Mouse (Mus musculus): ENCODE data around the gene Coro1a.
A peak's percentile ranks its signal among the peaks of the same experiment; 100 is the strongest.

Gene Coro1a

GRCm38 (mm10) chr7:126708175-126708952, 777 bp upstream of the Coro1a start:
- no peak for DNase-seq (ENCODE audit: low read depth, low spot score)

DNA sequence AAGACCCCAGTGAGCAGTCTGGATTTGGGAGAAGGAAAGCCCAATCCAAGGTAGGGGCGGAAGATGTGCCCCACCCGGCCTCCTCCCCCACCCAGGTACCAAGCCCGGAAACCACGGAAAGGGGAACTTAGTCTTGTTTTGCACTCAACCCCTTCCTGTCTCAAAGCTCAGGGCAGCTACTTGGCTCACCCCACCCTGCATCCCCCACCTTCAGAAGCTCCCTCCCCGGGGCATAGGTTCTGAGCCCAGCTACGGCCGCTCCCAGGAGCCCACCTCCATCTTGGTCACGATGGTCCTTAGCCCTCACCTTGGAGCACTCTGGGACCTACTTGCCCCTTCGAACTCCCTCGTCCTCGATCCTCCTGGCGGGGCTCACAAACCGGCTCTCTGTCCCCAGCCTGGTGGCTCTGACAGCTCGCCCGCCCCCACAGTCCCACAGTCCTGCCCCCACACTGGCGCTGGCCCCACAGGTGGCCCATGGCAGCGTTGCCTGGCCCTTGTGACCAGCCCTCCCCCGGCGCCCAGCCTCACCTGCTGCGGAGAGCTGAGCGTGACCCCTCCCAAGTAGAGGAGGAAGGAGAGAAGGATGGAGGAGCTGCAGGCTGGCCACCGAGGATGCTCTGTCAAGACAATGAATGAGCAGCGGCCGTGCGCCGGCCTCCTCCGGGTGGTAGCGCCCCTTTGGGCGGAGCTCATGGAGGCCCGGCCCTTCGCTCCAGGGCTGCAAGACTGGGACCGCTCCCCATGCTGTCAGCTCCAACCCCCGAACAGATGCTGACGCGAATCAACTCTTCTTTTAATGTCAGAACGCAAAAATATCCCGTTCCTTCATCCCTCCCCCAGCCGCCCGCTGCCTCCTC, 3.2 kb downstream of the Coro1a start:
- DNase-seq (ENCODE audit: low read depth, low spot score), result peak; percentile 89

- no peak for DNase-seq (ENCODE audit: low read depth, low spot score)
Measured at GRCm38 (mm10) chr7:126703757-126704077, 3.9 kb downstream of the Coro1a start.

GRCm38 (mm10) chr7:126702861-126703756, 4.5 kb downstream of the Coro1a start:
- no peak for DNase-seq (ENCODE audit: low read depth, low spot score)

DNA sequence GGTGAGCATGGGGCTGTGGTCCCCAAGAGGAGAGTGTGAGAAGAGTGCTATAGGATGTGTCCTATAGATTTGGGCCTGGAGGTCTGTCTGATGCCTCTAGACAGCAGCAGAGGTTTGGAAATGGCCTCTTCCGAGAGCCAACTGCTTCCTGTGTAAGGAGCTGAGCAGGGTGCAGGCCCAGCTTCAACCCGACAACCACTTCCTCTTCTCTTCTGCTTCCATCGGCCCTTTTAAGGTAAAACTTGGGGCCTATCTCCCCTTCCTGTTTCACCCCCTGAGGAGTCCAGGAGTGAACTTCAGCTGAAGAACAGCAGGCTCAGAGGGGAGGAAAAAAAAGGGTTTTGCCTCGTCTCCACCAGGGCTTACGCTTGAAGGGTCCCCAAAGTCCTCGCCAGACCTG, 5.2 kb downstream of the Coro1a start:
- DNase-seq (ENCODE audit: low read depth, low spot score), result no peak

DNA sequence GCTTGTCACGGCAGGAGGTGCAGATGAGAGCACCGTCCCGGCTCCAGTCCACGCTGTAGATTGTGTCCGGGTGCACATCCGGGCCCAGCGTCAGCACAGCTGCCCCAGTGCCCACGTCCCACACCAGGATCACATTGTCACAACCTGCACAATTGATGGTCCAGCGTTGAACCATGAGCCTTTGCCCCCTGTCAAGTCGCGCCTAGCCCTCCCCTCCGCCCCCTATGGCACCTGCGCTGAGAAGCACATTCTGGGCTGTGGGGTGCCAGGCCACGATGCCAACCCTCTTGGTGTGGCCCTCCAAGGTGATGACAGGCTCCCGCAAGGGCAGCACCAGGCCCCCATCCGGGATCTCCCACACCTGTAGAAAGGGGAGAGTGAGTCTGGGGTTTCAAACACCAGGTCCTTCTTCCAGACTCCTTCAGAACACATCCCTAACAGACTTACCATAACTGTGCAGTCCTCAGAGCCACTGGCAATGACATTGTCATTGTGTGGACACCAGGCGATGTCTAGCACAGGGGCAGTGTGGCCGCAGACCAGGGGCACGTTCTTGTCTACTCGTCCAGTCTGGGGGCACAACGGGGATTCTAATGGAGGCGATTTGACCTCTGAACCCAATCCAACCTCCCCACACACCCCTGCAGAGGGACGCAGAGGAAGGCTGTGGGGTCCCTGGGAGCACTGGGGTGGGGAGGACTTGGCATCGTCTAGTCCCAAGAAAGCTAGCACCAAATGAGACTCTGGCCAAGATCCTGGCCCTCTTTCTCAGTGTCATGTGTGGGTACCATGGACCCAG, 5.8 kb downstream of the Coro1a start:
- DNase-seq (ENCODE audit: low read depth, low spot score), result no peak

DNA sequence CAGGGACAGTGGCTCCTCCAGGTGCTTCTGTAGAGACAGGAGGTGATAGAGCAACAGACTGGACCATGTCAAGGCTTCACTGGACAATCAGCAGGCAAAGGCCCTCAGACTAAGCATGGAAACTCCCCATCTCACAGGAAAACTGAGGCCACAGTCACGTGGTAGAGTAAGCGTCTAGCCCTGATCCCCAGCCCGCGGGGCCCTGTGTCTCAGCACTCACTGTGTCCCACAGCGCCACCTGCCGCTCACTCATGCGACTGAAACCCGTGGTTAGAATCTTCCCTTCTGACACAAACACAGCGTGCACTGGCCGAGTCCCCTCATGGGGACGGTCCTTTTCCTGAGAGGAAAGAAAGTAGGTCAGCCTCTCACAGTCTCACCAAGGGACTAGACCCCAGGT, 6.5 kb downstream of the Coro1a start:
- no peak for DNase-seq (ENCODE audit: low read depth, low spot score)

DNA sequence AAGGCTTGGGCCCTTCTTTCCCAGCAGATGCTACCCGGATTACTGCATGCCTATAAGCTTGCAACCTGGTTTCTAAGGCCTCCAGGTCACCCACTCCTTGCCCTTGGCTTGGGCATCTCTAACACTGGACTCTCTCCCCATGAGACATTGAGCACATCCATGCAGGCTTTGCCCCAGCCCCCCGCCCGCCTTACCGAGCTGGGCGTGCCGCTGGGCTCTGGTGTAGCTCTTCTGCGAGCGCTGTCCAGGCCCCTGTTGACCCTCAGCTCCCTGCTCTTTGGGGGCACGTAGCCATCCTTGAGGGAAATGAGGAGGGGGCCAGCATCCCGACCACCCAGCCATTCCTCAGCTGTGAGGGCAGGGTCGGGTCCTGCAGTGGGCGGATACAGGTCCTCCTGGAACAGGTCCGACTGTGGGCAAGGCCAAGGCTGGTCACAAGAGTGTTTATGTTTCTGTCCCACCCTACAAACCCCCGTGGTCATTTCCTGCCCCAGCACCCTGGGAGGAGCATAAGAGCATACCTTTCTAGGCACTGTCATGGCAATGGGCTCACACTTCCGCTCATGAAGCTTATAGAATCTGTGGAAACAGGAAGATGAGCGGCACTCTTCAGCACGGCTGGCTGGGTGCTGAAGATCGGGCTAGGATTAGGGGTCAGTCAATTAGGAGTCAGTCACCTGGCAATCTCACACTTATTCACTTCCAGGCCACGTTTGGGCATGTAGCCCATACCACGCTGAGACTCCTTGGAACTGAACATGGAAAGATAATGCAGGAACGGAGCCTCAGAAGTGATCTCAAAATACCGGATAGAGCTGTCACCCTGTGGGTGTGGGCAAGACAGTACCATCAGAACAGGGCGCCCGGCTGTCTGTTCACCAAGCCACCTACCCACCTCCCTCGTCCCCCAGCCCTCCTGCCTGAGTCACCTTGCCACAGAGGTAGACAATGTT, 7.2 kb downstream of the Coro1a start:
- no peak for DNase-seq (ENCODE audit: low read depth, low spot score)

DNA sequence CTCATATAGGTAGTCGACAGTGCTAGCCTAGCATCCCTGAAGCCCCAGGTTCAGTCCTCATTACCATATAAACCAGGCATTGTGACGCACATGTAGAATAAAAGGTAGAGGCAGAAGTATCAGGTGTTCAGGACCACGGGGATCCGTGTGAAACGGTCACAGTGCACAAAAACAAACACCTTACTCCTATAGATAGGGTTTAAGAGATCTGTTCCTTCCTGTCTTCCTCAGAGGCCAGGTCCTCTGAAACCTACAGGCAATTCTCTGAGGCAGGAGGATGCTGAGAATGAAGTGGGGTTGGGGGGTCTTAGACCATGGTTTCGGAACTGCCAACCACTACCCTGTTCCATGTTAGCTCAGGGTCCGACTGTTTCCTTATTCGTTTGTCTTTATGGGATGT, 9.7 kb downstream of the Coro1a start:
- DNase-seq (ENCODE audit: low read depth, low spot score), result no peak

- DNase-seq (ENCODE audit: low read depth, low spot score), result no peak
Measured at GRCm38 (mm10) chr7:126696886-126697285, 10.7 kb downstream of the Coro1a start.

DNA sequence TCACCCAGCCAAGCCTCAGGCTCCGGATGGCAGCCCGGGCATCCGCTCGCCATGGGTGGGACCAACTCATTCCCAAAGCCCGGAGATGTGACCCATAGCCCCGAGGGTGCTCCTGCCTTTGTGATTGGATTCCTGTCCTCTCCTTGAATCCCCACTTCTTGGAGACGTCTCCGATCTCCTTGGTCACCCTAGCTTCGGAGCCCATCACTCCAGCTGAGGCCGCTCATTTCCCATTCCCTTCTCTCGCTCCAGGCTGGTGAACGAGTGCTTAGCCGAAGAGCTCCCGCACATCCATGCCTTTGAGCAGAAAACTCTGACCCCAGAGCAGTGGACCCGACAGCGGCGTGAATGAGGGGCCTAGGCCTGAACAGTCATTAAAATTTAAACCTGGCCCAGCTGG, 11.3 kb downstream of the Coro1a start:
- DNase-seq (ENCODE audit: low read depth, low spot score), result no peak

GRCm38 (mm10) chr7:126695631-126696207, 11.9 kb downstream of the Coro1a start, which contains the start of gene Slx1b:
TSS of gene Slx1b (minus strand) at chr7:126695784.
- peak; percentile 97 for DNase-seq (ENCODE audit: low read depth, low spot score)

DNA sequence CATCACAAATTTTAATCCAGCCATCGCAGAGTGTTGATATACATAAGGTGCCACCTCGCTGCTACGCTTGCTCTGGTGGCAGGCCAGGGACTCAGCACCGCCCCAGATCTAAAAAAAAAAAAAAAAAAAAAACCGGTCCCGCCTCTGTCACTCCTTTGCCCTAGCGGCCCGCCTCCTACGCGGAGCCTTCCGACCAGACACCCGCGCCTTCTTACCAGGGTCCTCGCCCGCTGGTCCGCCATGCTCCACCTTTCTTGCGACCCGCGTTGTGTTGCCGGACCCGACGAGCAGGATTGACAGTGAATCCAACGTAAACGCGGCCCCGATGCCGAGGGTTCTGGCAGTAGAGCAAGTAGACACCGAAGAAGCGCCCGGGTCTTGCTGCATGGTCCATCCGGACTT, 12.4 kb downstream of the Coro1a start, which contains the start of gene Bola2:
Bola2 (plus strand) TSS at position 192 of the 402 bp plus-strand sequence.
- no peak for DNase-seq (ENCODE audit: low read depth, low spot score)

GRCm38 (mm10) chr7:126694441-126695051, 13.0 kb downstream of the Coro1a start:
- DNase-seq (ENCODE audit: low read depth, low spot score), result no peak

DNA sequence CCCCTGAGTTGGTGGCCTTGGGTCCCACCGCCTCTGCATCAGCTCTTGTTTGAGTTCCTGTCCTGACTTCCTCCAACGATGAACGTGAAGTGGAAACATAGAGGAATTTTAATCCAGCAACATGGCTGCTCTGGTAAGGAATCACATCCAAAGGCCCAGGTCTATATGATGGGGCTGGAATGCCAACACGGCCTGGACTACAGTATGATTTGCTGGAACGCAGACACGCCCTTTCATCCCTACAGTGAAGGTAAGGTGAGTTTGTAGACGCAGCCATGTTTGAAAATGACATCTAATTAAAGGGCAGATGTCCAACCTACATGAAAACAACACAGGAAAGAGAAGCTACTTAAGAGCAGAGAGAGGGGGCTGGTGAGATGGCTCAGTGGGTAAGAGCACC, 13.8 kb downstream of the Coro1a start:
- no peak for DNase-seq (ENCODE audit: low read depth, low spot score)

DNA sequence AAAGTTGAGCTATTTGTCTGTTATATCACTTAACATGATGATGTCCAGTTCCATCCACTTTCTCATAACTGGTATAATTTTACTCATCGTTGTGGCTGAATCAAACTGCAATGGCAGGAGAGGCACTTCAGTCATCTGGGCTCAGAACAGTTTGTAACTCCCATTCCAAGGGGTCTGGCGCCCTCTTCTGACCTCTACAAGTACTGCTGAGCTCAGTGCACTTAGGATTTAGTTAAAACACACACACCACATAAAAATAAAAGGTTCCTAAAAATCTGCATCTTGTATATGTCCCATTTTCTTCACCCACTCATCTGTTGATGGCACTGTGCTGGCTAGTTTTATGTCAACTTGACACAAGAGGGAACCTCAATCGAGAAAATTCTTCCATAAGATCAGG, 14.3 kb downstream of the Coro1a start:
- no peak for DNase-seq (ENCODE audit: low read depth, low spot score)

DNA sequence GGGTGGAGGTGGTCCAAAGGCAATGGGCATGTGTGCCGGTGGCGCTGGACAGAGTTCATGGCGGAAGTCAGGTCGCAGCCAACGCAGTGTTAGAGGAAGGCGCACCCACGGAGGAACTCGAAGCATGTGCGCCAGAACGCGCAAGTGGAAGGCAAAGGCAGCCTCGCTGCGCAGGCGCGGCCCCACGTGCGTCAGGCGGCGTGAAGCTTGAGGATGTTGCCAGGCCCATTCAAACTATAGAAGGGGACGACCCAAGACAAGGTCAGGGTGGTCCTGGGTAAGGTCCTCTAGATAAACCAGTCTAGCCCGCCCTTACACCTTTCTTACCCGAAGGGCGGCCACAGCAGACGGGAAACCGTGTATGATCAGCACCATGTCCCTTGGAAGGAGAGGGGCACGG, 15.2 kb downstream of the Coro1a start:
- no peak for DNase-seq (ENCODE audit: low read depth, low spot score)

DNA sequence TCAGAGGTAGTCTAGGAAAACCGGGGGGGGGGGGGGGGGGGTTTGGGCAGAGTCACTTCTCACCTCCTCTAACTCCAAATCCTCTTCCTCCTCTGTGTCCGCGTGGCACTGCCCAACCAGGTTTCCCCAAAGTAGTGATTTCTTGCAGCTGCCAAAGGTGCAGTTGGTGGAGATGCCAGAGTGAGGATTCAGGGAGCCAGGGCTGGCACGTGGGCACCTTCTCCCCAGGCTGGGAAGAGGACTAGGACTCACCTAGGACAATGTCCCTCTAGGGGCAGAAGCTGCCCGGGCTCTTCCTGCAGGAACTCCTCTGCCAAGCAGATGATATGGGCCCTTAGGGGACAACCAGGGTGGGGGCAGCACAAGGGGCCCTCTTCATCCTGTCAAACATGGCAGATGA, 15.9 kb downstream of the Coro1a start:
- no peak for DNase-seq (ENCODE audit: low read depth, low spot score)

- no peak for DNase-seq (ENCODE audit: low read depth, low spot score)
Measured at GRCm38 (mm10) chr7:126690737-126691136, 16.9 kb downstream of the Coro1a start.
